Mouse (Mus musculus) MEL (cell line): ENCODE data around the gene Gm17604. TPM values are rescaled to one million over a fixed set of nuclear protein-coding genes. Genes with fewer than 3 reads are reported as not detected.

Experiments used
- DNase-seq: peaks from one replicate; pipeline ENCODE4 v3.0.0; 2011; ENCODE audit warnings: low read depth, low spot score
- H3K27ac ChIP-seq: 2 replicates; pipeline ENCODE4 v1.5.1; 2012; ENCODE audit warnings: low read depth, mild to moderate bottlenecking, control low read depth, low read length, moderate library complexity; ENCODE audit not compliant: control insufficient read depth
- H3K27me3 ChIP-seq, 2 experiments: fragments of 150-350 bp in 1 of 2; sonication (generic) in 1 of 2; 2 replicates each; pipeline ENCODE4 v1.6.1; 2012; ENCODE audit warnings: low read length in 2 of 2, mild to moderate bottlenecking in 2 of 2, improper control_type of control experiment in 1 of 2, moderate library complexity in 1 of 2; ENCODE audit not compliant: insufficient read depth in 2 of 2, control insufficient read depth in 1 of 2
- H3K36me3 ChIP-seq, 2 experiments: 2 replicates each; pipeline ENCODE4 v1.6.1; 2012 to 2014; ENCODE audit warnings: low read length in 2 of 2, improper control_type of control experiment in 1 of 2, inconsistent platforms in 1 of 2, mild to moderate bottlenecking in 1 of 2; ENCODE audit not compliant: insufficient read depth in 2 of 2, control insufficient read depth in 1 of 2
- H3K4me1 ChIP-seq, 2 experiments: fragments of 150-350 bp in 1 of 2; sonication (generic) in 1 of 2; 2 replicates each; pipeline ENCODE4 v1.6.1; 2012; ENCODE audit warnings: low read length in 2 of 2, improper control_type of control experiment in 1 of 2, mild to moderate bottlenecking in 1 of 2; ENCODE audit not compliant: insufficient read depth in 2 of 2, control insufficient read depth in 1 of 2
- H3K4me3 ChIP-seq, 2 experiments: fragments of 150-350 bp in 1 of 2; sonication (generic) in 1 of 2; 2 replicates each; pipeline ENCODE4 v1.5.1; 2012; ENCODE audit warnings: low read depth in 2 of 2, low read length in 2 of 2, mild to moderate bottlenecking in 2 of 2, moderate library complexity in 2 of 2, control low read depth in 1 of 2, improper control_type of control experiment in 1 of 2; ENCODE audit not compliant: control insufficient read depth in 1 of 2, insufficient read depth in 1 of 2
- H3K79me2 ChIP-seq: 2 replicates; pipeline ENCODE4 v1.6.1; 2012; ENCODE audit warnings: mild to moderate bottlenecking, low read length, moderate library complexity; ENCODE audit not compliant: control insufficient read depth, poor library complexity, insufficient read depth
- H3K9ac ChIP-seq: 2 replicates; pipeline ENCODE4 v1.6.1; 2012; ENCODE audit warnings: low read depth, mild to moderate bottlenecking, control low read depth, low read length, moderate library complexity; ENCODE audit not compliant: control insufficient read depth, poor library complexity, severe bottlenecking
- H3K9me3 ChIP-seq: fragments of 150-350 bp; sonication (generic); replicated peaks from 2 replicates; pipeline ENCODE4 v1.6.1; 2012; ENCODE audit warnings: mild to moderate bottlenecking, low read length, improper control_type of control experiment, moderate library complexity; ENCODE audit not compliant: insufficient read depth
- CHD1 ChIP-seq: IDR thresholded peaks from 2 replicates; pipeline ENCODE4 v1.6.1; 2012; ENCODE audit warnings: low read depth, mild to moderate bottlenecking, inconsistent platforms, low read length, improper control_type of control experiment
- CTCF ChIP-seq, 3 experiments: IDR thresholded peaks in 2 of 3; conservative IDR thresholded peaks in 1 of 3; 2 replicates each; pipeline ENCODE4 v1.5.1; 2011 to 2012; ENCODE audit warnings: low read length in 3 of 3, low read depth in 2 of 3, mild to moderate bottlenecking in 2 of 3, improper control_type of control experiment in 1 of 3, inconsistent platforms in 1 of 3, mixed read lengths in 1 of 3, moderate library complexity in 1 of 3; ENCODE audit not compliant: control insufficient read depth in 1 of 3, insufficient read depth in 1 of 3, poor library complexity in 1 of 3, severe bottlenecking in 1 of 3
- E2F4 ChIP-seq: IDR thresholded peaks from 2 replicates; pipeline ENCODE4 v1.6.1; 2011; ENCODE audit warnings: low read depth, low read length, improper control_type of control experiment, borderline replicate concordance
- ETS1 ChIP-seq: IDR thresholded peaks from 2 replicates; pipeline ENCODE4 v1.6.1; 2012; ENCODE audit warnings: low read depth, mild to moderate bottlenecking, inconsistent platforms, low read length, improper control_type of control experiment, moderate library complexity
- GABPA ChIP-seq: IDR thresholded peaks from 2 replicates; pipeline ENCODE4 v1.6.1; 2012; ENCODE audit warnings: low read depth, mild to moderate bottlenecking, inconsistent platforms, low read length, improper control_type of control experiment, moderate library complexity
- GATA1 ChIP-seq: IDR thresholded peaks from 2 replicates; pipeline ENCODE4 v1.6.1; 2011; ENCODE audit warnings: low read depth, low read length, improper control_type of control experiment
- KAT2A ChIP-seq: conservative IDR thresholded peaks from 2 replicates; pipeline ENCODE4 v1.6.1; 2012; ENCODE audit warnings: low read depth, low read length, improper control_type of control experiment, inconsistent platforms
- MAX ChIP-seq: IDR thresholded peaks from 2 replicates; pipeline ENCODE4 v1.6.1; 2011; ENCODE audit warnings: low read length, improper control_type of control experiment
- MEF2A ChIP-seq: IDR thresholded peaks from 2 replicates; pipeline ENCODE4 v1.6.1; 2014; ENCODE audit warnings: low read depth, mild to moderate bottlenecking, inconsistent platforms, low read length, improper control_type of control experiment; ENCODE audit not compliant: poor library complexity, insufficient replicate concordance, severe bottlenecking; ENCODE audit errors: extremely low read depth
- MXI1 ChIP-seq: IDR thresholded peaks from 2 replicates; pipeline ENCODE4 v1.6.1; 2011; ENCODE audit warnings: mild to moderate bottlenecking, low read depth, low read length, improper control_type of control experiment
- MYB ChIP-seq: IDR thresholded peaks from 2 replicates; pipeline ENCODE4 v1.6.1; 2011; ENCODE audit warnings: mild to moderate bottlenecking, low read depth, low read length, improper control_type of control experiment
- POLR2AphosphoS2 ChIP-seq: IDR thresholded peaks from 2 replicates; pipeline ENCODE4 v1.6.1; 2011; ENCODE audit warnings: low read length, improper control_type of control experiment
- POLR2AphosphoS5 ChIP-seq: IDR thresholded peaks from 2 replicates; pipeline ENCODE4 v1.6.1; 2012; ENCODE audit warnings: low read depth, borderline replicate concordance, mild to moderate bottlenecking, inconsistent platforms, low read length, moderate library complexity, mixed read lengths
- RAD21 ChIP-seq: IDR thresholded peaks from 2 replicates; pipeline ENCODE4 v1.6.1; 2011; ENCODE audit warnings: mild to moderate bottlenecking, low read depth, low read length, improper control_type of control experiment
- SIN3A ChIP-seq: IDR thresholded peaks from 2 replicates; pipeline ENCODE4 v1.6.1; 2012; ENCODE audit warnings: low read length, improper control_type of control experiment, inconsistent platforms
- SMC3 ChIP-seq: IDR thresholded peaks from 2 replicates; pipeline ENCODE4 v1.6.1; 2011; ENCODE audit warnings: low read depth, low read length, improper control_type of control experiment
- TAL1 ChIP-seq: IDR thresholded peaks from 2 replicates; pipeline ENCODE4 v1.6.1; 2012; ENCODE audit warnings: mild to moderate bottlenecking, inconsistent platforms, low read length, moderate library complexity, mixed read lengths
- TCF12 ChIP-seq: IDR thresholded peaks from 2 replicates; pipeline ENCODE4 v1.6.1; 2014; ENCODE audit warnings: low read depth, mild to moderate bottlenecking, inconsistent platforms, low read length, improper control_type of control experiment, moderate library complexity
- USF1 ChIP-seq: IDR thresholded peaks from 2 replicates; pipeline ENCODE4 v1.6.1; 2014; ENCODE audit warnings: low read depth, mild to moderate bottlenecking, inconsistent platforms, low read length, improper control_type of control experiment, moderate library complexity
- ZC3H11A ChIP-seq: IDR thresholded peaks from 2 replicates; pipeline ENCODE4 v1.6.1; 2012; ENCODE audit warnings: low read depth, mild to moderate bottlenecking, inconsistent platforms, low read length, improper control_type of control experiment
- ZMIZ1 ChIP-seq: IDR thresholded peaks from 2 replicates; pipeline ENCODE4 v1.6.1; 2012; ENCODE audit warnings: low read depth, mild to moderate bottlenecking, inconsistent platforms, low read length, improper control_type of control experiment, moderate library complexity
- ZNF384 ChIP-seq: IDR thresholded peaks from 2 replicates; pipeline ENCODE4 v1.6.1; 2012; ENCODE audit warnings: low read depth, mild to moderate bottlenecking, inconsistent platforms, low read length, improper control_type of control experiment
- polyA plus RNA-seq, 2 experiments: library from polyadenylated mRNA; stranded (reverse) in 1 of 2; unstranded in 1 of 2; fragments of >175 nt in 1 of 2; fragments of >200 nt in 1 of 2; gene quantifications; 2 replicates each; pipeline versions ENCODE4 v1.2.1 to v1.2.4; 2012; ENCODE audit warnings: low replicate concordance in 2 of 2, low read depth in 1 of 2; ENCODE audit not compliant: insufficient read length in 2 of 2, insufficient read depth in 1 of 2, missing spikeins in 1 of 2
- total RNA-seq: library from RNA; depleted of rRNA; stranded (reverse); fragments of 300-350 nt; gene quantifications from 2 replicates; pipeline ENCODE4 v1.2.3, GENCODE M21; 2012; rRNA removed

The Gm17604 gene
- total RNA-seq (not detected in 2 replicates), polyA plus RNA-seq (not detected)

DNA sequence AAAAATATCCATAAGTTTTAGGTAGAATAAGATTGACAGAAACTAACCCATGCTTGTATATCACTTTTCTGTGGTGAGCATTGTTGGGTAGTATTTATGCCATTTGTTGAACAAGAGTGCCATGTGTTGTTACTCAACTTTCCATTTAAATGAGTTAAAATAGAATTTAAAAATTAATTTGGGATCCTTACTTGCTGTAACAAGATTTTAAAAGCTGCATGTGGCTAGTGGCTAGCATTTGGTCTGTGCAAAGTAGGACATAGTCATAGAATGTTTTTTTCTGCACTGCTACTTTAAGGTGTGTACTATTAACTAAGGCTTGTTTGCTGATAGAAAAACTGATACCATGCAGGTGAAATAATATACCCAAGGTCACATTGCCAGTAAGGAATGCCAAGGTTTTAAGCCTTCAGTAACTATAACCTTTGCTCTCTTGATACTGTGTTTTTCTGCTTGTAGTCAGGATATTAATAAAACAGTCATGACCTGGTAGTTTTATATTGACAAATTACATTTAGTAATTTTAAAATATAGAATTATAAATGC lies at the start of gene Gm17604:
Gene Gm17604, minus strand, starts transcription at position 51 of the 546 bp plus-strand sequence.
- no peak for DNase-seq
- no peaks in the 10 kb centered on the region for H3K79me2 ChIP-seq
- no peaks in the 10 kb centered on the region for H3K36me3 ChIP-seq
- TF ChIP-seq KAT2A, result no peak
- TF ChIP-seq POLR2AphosphoS5, result no peak
- no peak for TF ChIP-seq CTCF (IDR thresholded peaks at IDR 0.05 in 2 of 3, conservative IDR thresholded peaks at IDR 0.05 in 1 of 3; ENCODE audit: control insufficient read depth in 1 of 3, insufficient read depth in 1 of 3, low read depth in 2 of 3, low read length in 3 of 3, poor library complexity in 1 of 3, severe bottlenecking in 1 of 3)
- TF ChIP-seq SIN3A, result no peak
- no peak within 1 kb of the TSS for H3K9ac ChIP-seq
- no peaks in the 10 kb centered on the region for H3K27me3 ChIP-seq
- H3K4me1 ChIP-seq, result no peaks in the 10 kb centered on the region
- no peak within 1 kb of the TSS for H3K27ac ChIP-seq
- no peaks in the 10 kb centered on the region for H3K9me3 ChIP-seq
- no peak within 1 kb of the TSS for H3K4me3 ChIP-seq

DNA sequence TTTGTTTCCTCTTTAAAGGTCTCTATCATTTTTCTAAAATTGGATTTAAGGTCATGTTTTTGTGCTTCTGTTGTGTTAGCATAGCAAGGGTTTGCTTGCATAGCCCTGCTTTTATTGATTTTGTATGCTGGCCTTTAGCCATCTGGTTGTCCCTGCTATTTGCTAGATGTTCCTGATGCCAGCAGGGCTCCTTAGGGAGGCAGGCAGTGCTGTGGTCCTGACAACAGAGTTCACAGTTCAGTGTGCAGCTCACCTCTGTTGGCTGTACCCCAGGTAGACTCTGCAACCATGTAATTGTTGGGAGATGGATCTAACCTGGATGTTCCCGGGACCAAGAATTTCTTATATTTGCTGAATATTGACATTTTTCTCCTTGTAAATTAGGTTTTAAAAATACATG lies 45.3 kb upstream of the Gm17604 start:
- Histone ChIP-seq H3K36me3 (no peaks in the 10 kb centered on the region), H3K79me2 (no peaks in the 10 kb centered on the region), H3K9ac (no peak overlapping the region), H3K27me3 (no peaks in the 10 kb centered on the region), H3K27ac (no peak overlapping the region), H3K4me3 (no peak overlapping the region), H3K9me3 (no peaks in the 10 kb centered on the region), H3K4me1 (no peaks in the 10 kb centered on the region)
- TF ChIP-seq SIN3A, result no peak
- no peak for TF ChIP-seq MEF2A
- TF ChIP-seq ZC3H11A, result no peak
- TF ChIP-seq TCF12, result no peak
- TF ChIP-seq ZMIZ1, result no peak
- no peak for TF ChIP-seq KAT2A
- no peak for TF ChIP-seq MYB
- TF ChIP-seq GABPA, result no peak
- TF ChIP-seq CHD1, result no peak
- TF ChIP-seq ETS1, result no peak
- no peak for DNase-seq

DNA sequence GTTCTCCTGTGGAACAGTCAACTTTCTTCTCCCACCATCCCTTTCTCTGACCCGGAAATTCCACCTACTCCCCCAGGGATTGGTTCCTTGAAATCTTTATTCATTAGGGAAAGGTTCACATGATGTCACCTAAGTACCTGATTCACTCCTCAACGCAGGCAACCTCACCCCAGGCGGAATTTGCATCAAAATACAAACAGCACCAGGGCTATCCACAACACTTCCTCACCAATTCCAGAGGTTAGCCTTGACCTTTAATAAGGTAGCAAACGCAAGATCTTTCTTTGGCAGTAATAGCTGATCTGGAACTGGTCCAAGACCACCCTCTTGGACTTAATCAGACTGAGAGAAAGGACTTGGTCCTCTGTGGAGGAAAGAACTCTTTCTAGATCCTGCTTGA lies 1.5 kb downstream of the Gm17604 start:
- Histone ChIP-seq H3K9ac (no peak overlapping the region), H3K27me3 (no peaks in the 10 kb centered on the region), H3K9me3 (no peaks in the 10 kb centered on the region), H3K36me3 (no peaks in the 10 kb centered on the region), H3K27ac (no peak overlapping the region), H3K4me3 (no peak overlapping the region), H3K4me1 (no peaks in the 10 kb centered on the region), H3K79me2 (no peaks in the 10 kb centered on the region)
- DNase-seq, result no peak
- TF ChIP-seq ZMIZ1 (no peak), MAX (no peak), USF1 (no peak), RAD21 (no peak), ZNF384 (no peak), POLR2AphosphoS2 (no peak), MXI1 (no peak), TAL1 (no peak), GABPA (no peak), SMC3 (no peak), GATA1 (no peak), E2F4 (no peak), KAT2A (no peak)
